Mouse (Mus musculus): Measurements from ENCODE around the gene Vmn1r35. TPM values are rescaled to one million over a fixed set of nuclear protein-coding genes. Genes with fewer than 3 reads are reported as not detected.
"Not testable (repeated sequence)": the region's sequence is repeated elsewhere in the genome, so short reads cannot be mapped to it uniquely, and the experiment has no call there.

The Vmn1r35 gene
- polyA plus RNA-seq (2015; fragmentation: Nextera tagmentation; extraction: Ambion mirVana), result not detected in 2 replicates

DNA sequence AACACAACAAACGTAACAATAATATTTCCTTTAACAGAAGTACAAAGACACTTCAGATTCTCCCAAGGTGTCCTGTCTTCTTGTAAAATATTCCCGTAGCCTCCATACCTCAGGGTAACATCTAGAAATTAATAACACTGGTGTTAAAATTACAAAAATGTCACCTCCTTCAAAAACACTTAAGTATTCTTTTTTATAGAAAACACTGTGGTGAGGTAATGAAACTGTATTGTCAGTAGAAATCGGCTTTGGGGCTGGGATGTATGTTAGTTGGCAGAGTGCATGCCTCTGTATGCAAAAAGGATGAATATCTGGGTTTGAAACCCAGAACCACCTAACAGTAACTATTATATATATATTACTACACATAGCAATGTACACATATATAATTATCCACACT is at the start of gene Vmn1r35:
Gene Vmn1r35 (minus strand): TSS at position 101 of the 400 bp plus-strand sequence.
- H3K4me3 ChIP-seq, result no peak within 1 kb of the TSS
- 89% methylated on average over 3 of the region's 3 CpGs for WGBS

DNA sequence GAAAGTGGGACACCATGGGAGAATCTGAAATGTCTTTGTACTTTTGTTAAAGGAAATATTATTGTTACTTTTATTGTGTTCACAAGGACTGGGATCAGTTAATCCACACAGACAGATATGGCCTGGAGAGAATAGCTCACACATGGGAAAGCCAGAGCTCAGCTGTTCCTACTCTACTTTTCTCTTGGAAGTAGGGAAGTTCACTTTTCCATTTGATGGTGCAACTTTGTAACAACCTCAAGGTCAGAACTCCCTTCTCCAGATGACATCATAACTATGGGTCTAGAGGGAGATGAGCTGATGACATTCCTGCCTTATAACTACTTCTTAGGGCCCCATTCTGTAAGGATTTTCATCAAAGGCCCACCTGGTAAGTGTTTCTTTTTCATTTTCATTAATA is 43.4 kb upstream of the Vmn1r35 start, which contains the start of gene Vmn1r37:
Gene Vmn1r37 (plus strand): TSS at position 301 of the 400 bp plus-strand sequence.
- not testable (repeated sequence) for ATAC-seq (ENCODE audit: low FRiP score); H3K4me1 ChIP-seq (replicated peaks); H3K27me3 ChIP-seq; H3K4me3 ChIP-seq; H3K27ac ChIP-seq; H3K4me2 ChIP-seq; H3K9me3 ChIP-seq; H3K9ac ChIP-seq; H3K36me3 ChIP-seq

More for the DNA sequence above, at the start of gene Vmn1r35:
- H3K9ac ChIP-seq, result no peak within 1 kb of the TSS
- no peaks in the 10 kb centered on the region for H3K4me1 ChIP-seq (replicated peaks)
- no peak within 1 kb of the TSS for H3K4me2 ChIP-seq
- no peaks in the 10 kb centered on the region for H3K9me3 ChIP-seq
- ATAC-seq (ENCODE audit: low FRiP score), result no peak
- no peak within 1 kb of the TSS for H3K27ac ChIP-seq
- H3K36me3 ChIP-seq, result no peaks in the 10 kb centered on the region
- H3K27me3 ChIP-seq, result 0 out of 2 replicates have a peak, but pooled peaks cover under 1% of the 10 kb centered on the region

DNA sequence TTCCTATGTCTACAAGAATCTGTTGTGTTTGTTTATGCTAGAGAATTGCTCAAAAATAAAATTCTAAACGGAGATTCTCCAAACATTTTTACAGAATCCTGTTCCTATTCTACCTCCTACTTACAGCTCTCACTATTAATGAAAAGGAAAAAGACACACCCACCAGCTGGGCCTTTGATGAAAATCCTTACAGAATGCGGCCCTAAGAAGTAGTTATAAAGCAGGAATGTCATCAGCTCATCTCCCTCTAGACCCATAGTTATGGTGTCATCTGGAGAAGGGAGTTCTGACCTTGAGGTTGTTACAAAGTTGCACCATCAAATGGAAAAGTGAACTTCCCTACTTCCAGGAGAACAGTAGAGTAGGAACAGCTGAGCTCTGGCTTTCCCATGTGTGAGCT is 33.4 kb upstream of the Vmn1r35 start, which contains the start of gene Vmn1r36:
Gene Vmn1r36 (minus strand): TSS at position 101 of the 400 bp plus-strand sequence.
- not testable (repeated sequence) for ATAC-seq (ENCODE audit: low FRiP score); H3K27ac ChIP-seq; H3K36me3 ChIP-seq; H3K9me3 ChIP-seq; H3K4me1 ChIP-seq (replicated peaks); H3K4me3 ChIP-seq; H3K9ac ChIP-seq; H3K4me2 ChIP-seq; H3K27me3 ChIP-seq
- WGBS, result 68% methylated on average over 2 of the region's 2 CpGs

DNA sequence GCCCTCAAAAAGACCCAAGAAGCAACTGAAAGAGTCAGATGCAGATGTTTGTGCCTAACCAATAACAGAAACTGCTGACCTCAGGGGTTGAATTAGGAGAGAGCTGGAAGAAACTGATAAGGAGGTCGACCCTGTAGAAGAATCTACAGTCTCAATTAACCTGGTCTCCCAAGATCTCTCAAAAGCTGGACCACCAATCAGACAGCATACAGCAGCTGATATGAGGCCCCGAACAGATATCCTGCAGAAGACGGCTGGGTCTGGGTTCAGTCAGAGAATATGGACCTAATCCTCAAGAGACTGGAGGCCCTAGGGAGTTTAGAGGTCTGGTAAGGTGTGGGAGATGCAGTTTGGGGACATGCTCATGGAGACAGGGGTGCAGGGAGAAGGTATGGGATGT is 28.1 kb upstream of the Vmn1r35 start:
- H3K9ac ChIP-seq, result no peak overlapping the region
- H3K27me3 ChIP-seq, result no peaks in the 10 kb centered on the region
- ATAC-seq (ENCODE audit: low FRiP score), result no peak
- H3K27ac ChIP-seq, result no peak overlapping the region
- H3K4me3 ChIP-seq, result no peak overlapping the region
- no peaks in the 10 kb centered on the region for H3K4me1 ChIP-seq (replicated peaks)
- H3K9me3 ChIP-seq, result no peaks in the 10 kb centered on the region
- H3K36me3 ChIP-seq, result no peaks in the 10 kb centered on the region
- H3K4me2 ChIP-seq, result no peak overlapping the region
- 82% methylated on average over 3 of the region's 3 CpGs for WGBS

DNA sequence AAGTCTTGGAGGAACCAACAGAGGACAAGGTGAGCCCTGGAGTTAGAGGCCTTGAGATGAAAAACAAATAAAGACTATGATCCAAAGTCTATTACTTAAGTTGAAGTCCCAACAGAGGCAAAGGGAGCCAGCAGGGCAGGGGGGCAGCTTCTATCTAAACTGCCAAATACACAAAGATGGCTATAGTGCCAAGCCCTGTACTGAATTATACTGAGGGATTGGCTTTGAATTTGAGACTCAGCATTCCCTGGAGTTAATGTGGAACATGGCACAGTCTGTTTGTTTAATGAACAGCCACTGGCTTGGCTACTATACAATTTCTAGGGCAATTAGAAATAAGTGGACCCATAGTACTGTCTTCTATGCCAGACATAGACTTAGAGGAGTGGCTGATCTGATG is 23.2 kb upstream of the Vmn1r35 start:
- Histone ChIP-seq H3K36me3 (no peaks in the 10 kb centered on the region), H3K27ac (no peak overlapping the region), H3K4me2 (no peak overlapping the region), H3K4me3 (no peak overlapping the region), H3K27me3 (no peaks in the 10 kb centered on the region), H3K4me1 (replicated peaks) (no peaks in the 10 kb centered on the region), H3K9ac (no peak overlapping the region), H3K9me3 (no peaks in the 10 kb centered on the region)
- ATAC-seq (ENCODE audit: low FRiP score), result no peak

DNA sequence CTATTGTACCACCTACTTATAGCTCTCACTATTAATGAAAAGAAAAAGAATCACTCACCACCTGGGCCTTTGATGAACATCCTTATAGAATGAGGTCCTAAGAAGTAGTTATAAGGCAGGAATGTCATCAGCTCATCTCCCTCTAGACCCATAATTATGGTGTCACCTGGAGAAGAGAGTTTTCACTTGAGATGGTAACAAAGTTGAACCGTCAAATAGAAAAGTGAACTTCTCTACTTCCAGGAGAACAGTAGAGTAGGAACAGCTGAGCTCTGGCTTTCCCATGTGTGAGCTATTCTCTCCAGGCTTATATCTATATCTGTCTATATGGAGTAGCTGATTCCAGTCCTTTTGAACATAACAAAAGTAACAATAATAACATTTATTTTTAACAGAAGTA is 41.9 kb downstream of the Vmn1r35 start, which contains the start of gene Vmn1r34:
Gene Vmn1r34 (minus strand): TSS at position 101 of the 400 bp plus-strand sequence.
- no peak within 1 kb of the TSS for H3K27ac ChIP-seq
- no peaks in the 10 kb centered on the region for H3K9me3 ChIP-seq
- no peak within 1 kb of the TSS for H3K4me2 ChIP-seq
- no peaks in the 10 kb centered on the region for H3K27me3 ChIP-seq
- no peak within 1 kb of the TSS for H3K9ac ChIP-seq
- 89% methylated on average over 1 of the region's 1 CpGs for WGBS
- H3K4me1 ChIP-seq (replicated peaks), result no peaks in the 10 kb centered on the region
- H3K4me3 ChIP-seq, result no peak within 1 kb of the TSS
- H3K36me3 ChIP-seq, result no peaks in the 10 kb centered on the region
- ATAC-seq (ENCODE audit: low FRiP score), result no peak

Other genes with a start within 250 kb of the Vmn1r35 start
- 25.5 and 27.3 TPM in 2 replicates for gene Mad2l1, start 150.5 kb downstream of the Vmn1r35 start, polyA plus RNA-seq (2015; fragmentation: Nextera tagmentation; extraction: Ambion mirVana)
- gene Vmn1r32, start 125.8 kb downstream of the Vmn1r35 start, polyA plus RNA-seq (2015; fragmentation: Nextera tagmentation; extraction: Ambion mirVana), result 0.06 and 0.08 TPM in 2 replicates
- not detected in 2 replicates for gene Vmn1r33, start 67.6 kb downstream of the Vmn1r35 start, polyA plus RNA-seq (2015; fragmentation: Nextera tagmentation; extraction: Ambion mirVana)
- not detected in 2 replicates for gene Vmn1r34, start 42.0 kb downstream of the Vmn1r35 start, polyA plus RNA-seq (2015; fragmentation: Nextera tagmentation; extraction: Ambion mirVana)
- not detected in 2 replicates for gene Vmn1r36, start 33.3 kb upstream of the Vmn1r35 start, polyA plus RNA-seq (2015; fragmentation: Nextera tagmentation; extraction: Ambion mirVana)
- not detected in 2 replicates for gene Vmn1r37, start 43.5 kb upstream of the Vmn1r35 start, polyA plus RNA-seq (2015; fragmentation: Nextera tagmentation; extraction: Ambion mirVana)
- not detected in 2 replicates for gene Vmn1r38, start 96.7 kb upstream of the Vmn1r35 start, polyA plus RNA-seq (2015; fragmentation: Nextera tagmentation; extraction: Ambion mirVana)
- gene Vmn1r39, start 124.7 kb upstream of the Vmn1r35 start, polyA plus RNA-seq (2015; fragmentation: Nextera tagmentation; extraction: Ambion mirVana), result not detected in 2 replicates
- gene Gng12, start 210.5 kb upstream of the Vmn1r35 start, polyA plus RNA-seq (2015; fragmentation: Nextera tagmentation; extraction: Ambion mirVana), result 30.7 and 36.1 TPM in 2 replicates

Data from hindbrain, embryonic 13.5 days (tissue).